In genomic region chr14:87433390-87433915, GRCm38 (mm10) we compare ENCODE assay signal across 17 mouse cellular contexts.
"Had no signal": no experiment of that assay in that cellular context is flagged by ENCODE, and none has a peak within 500 bp of the region (broad histone marks: within the 10 kb centered on the region; RNA-seq: fewer than 3 reads in every experiment).

No protein-coding gene starts in this region.

- DNase-seq: lung, embryonic 14.5 days; lung, postnatal 10 days; lung, postnatal 4 days; midbrain, embryonic 14.5 days; retina, postnatal 1 day; right cerebral cortex, adult 18-20 months; thymus, adult 2 months; thymus, postnatal 25 days; thymus, postnatal 4 days had no signal

- H3K4me3 ChIP-seq: midbrain, embryonic 10.5 days; midbrain, embryonic 12.5 days; myocyte; neural tube, embryonic 13.5 days; neural tube, embryonic 15.5 days; stomach, embryonic 15.5 days had no signal

- H3K9me3 ChIP-seq: midbrain, embryonic 10.5 days; midbrain, embryonic 12.5 days; neural tube, embryonic 13.5 days; neural tube, embryonic 15.5 days; stomach, embryonic 15.5 days had no signal

- ATAC-seq: midbrain, embryonic 16.5 days had no signal

- H3K27me3 ChIP-seq: midbrain, embryonic 12.5 days; neural tube, embryonic 13.5 days; neural tube, embryonic 15.5 days; stomach, embryonic 15.5 days had no signal

- H3K27ac ChIP-seq: midbrain, embryonic 10.5 days; midbrain, embryonic 12.5 days; neural tube, embryonic 13.5 days; neural tube, embryonic 15.5 days; stomach, embryonic 15.5 days; stomach, postnatal 0 days had no signal

- H3K9ac ChIP-seq: lung, embryonic 14.5 days; midbrain, embryonic 12.5 days; neural tube, embryonic 13.5 days; neural tube, embryonic 15.5 days; stomach, embryonic 15.5 days had no signal

- H3K4me2 ChIP-seq: lung, embryonic 14.5 days; midbrain, embryonic 12.5 days; neural tube, embryonic 13.5 days; neural tube, embryonic 15.5 days; stomach, embryonic 15.5 days had no signal

- H3K4me1 ChIP-seq: midbrain, embryonic 12.5 days; neural tube, embryonic 15.5 days; stomach, embryonic 15.5 days had no signal
